Mouse (Mus musculus) liver, adult 2 months (tissue): ENCODE data around the gene Panx3.

Source experiments
- CTCF ChIP-seq: fragments of 200-500 bp; IDR thresholded peaks from 2 replicates; pipeline ENCODE4 v1.5.1; 2011; ENCODE audit warnings: low read depth, low read length, control low read depth
- POLR2A ChIP-seq: fragments of 200-500 bp; IDR thresholded peaks from 2 replicates; pipeline ENCODE4 v1.6.1; 2011; ENCODE audit warnings: low read length, control low read depth; ENCODE audit not compliant: insufficient read depth; ENCODE audit errors: extremely low read depth

DNA sequence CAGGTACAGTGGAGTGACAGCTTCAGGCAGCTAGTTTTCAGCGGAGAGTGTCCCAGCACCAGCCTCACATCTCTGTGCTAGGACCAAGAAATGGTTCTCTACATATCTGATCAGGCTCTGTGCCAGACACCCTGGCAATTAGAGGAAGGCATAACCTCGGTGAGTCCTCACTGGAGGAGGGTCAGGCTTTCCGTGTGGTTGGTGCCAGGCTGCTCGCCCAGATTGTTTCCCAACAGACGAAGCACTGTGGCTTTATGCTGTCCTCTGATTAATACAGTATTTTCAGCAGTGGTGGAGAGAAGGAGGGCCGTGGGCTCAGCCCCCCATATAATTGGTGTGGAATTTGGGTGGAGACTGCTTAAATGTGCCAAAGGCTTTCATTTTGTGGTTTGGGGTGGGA is at the start of gene Panx3:
- no peak for TF ChIP-seq POLR2A
- no peak for TF ChIP-seq CTCF
